Mouse (Mus musculus) right cerebral cortex, postnatal 14 days (tissue): ENCODE measurements around the gene Krtap20-2.
"Not testable (repeated sequence)": the region's sequence is repeated elsewhere in the genome, so short reads cannot be mapped to it uniquely, and the experiment has no call there.

ENCODE experiments used
- DNase-seq: peaks from one replicate; pipeline ENCODE4 v3.0.0; 2022

The Krtap20-2 gene

GRCm38 (mm10) chr16:89205561-89205960 is at the start of gene Krtap20-2:
TSS of gene Krtap20-2 (plus strand) at chr16:89205861.
- no peak for DNase-seq

DNA sequence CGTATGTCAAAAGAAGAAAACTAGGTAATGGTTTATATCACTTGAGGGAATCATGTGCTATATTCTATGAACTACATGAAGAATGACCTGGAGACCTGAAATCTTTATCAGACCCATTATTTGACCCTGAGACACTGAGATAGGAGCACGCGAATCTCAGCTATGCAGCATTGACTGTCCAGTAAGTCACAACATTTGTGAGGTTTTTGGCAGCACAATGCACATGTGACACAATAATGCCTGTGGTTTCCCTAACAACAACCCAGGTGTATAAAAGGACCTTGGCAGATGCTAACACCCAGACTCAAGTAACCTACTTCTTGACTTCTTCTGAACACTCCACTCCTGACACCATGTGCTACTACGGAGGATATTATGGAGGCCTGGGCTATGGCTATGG is 48.0 kb upstream of the Krtap20-2 start, which contains the start of gene Gm9789:
TSS of gene Gm9789 (plus strand) at position 301 of the 400 bp plus-strand sequence.
- DNase-seq: no peak

DNA sequence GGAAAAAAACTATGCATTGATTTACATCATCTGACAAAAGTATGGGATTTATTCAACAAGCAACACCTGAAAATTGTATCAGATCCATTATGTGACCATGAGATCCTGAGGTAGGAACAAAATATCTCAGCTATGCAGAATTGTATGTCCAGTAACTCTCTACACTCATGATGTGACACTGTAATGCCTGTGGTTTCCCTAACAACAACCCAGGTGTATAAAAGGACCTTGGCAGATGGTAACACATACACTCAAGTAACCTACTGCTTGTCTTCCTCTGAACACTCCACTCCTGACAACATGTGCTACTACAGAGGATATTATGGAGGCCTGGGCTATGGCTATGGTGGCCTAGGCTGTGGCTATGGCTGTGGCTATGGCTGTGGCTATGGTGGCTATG is 36.5 kb upstream of the Krtap20-2 start, which contains the start of gene Gm7735:
TSS of gene Gm7735 (plus strand) at position 301 of the 400 bp plus-strand sequence.
- DNase-seq: not testable (repeated sequence)

GRCm38 (mm10) chr16:89174435-89174834 is 31.2 kb upstream of the Krtap20-2 start, which contains the start of gene 1110057P08Rik:
TSS of gene 1110057P08Rik (plus strand) at chr16:89174735.
- no peak for DNase-seq

GRCm38 (mm10) chr16:89188621-89189020 is 17.0 kb upstream of the Krtap20-2 start:
- no peak for DNase-seq
